Mouse (Mus musculus) midbrain, embryonic 12.5 days (tissue): ENCODE results near the gene Wasf3. TPM values are rescaled to one million over a fixed set of nuclear protein-coding genes. Genes with fewer than 3 reads are reported as not detected.

Experiments used
- ATAC-seq: fragments of 200-750 bp; cut with Nextera tagmentation; 2 replicates; pipeline ENCODE4 v1.8.0; 2017; ENCODE audit warnings: low read depth, moderate TSS enrichment, moderate library complexity; ENCODE audit not compliant: low FRiP score
- H3K27ac ChIP-seq: fragments of 300-500 bp; sonication (generic); replicated peaks from 2 replicates; pipeline ENCODE4 v1.5.1; 2016; ENCODE audit warnings: mild to moderate bottlenecking
- H3K27me3 ChIP-seq: fragments of 300-500 bp; sonication (generic); 2 replicates; pipeline ENCODE4 v1.6.1; 2016; ENCODE audit warnings: mild to moderate bottlenecking
- H3K36me3 ChIP-seq: fragments of 300-500 bp; sonication (generic); 2 replicates; pipeline ENCODE4 v1.6.1; 2016
- H3K4me1 ChIP-seq: fragments of 300-500 bp; sonication (generic); 2 replicates; pipeline ENCODE4 v1.6.1; 2016
- H3K4me2 ChIP-seq: fragments of 300-500 bp; sonication (generic); replicated peaks from 2 replicates; pipeline ENCODE4 v1.6.1; 2016; ENCODE audit warnings: mild to moderate bottlenecking, moderate library complexity
- H3K4me3 ChIP-seq: fragments of 300-500 bp; sonication (generic); 2 replicates; pipeline ENCODE4 v1.5.1; 2016; ENCODE audit warnings: mild to moderate bottlenecking
- H3K9ac ChIP-seq: fragments of 300-500 bp; sonication (generic); replicated peaks from 2 replicates; pipeline ENCODE4 v1.6.1; 2016; ENCODE audit warnings: mild to moderate bottlenecking, moderate library complexity
- H3K9me3 ChIP-seq: fragments of 300-500 bp; sonication (generic); 2 replicates; pipeline ENCODE4 v1.6.1; 2016; ENCODE audit warnings: mild to moderate bottlenecking
- WGBS: fragments of 180-500 bp; shearing (Covaris S2); methylation state at CpG from one replicate; pipeline ENCODE4 v1.1.7; 2016; 5-methylcytosine and 5-hydroxymethylcytosine counted together
- polyA plus RNA-seq: library from polyadenylated mRNA; unstranded; fragments of >200 nt; fragmentation: Nextera tagmentation; extraction: Ambion mirVana; gene quantifications from 2 replicates; pipeline ENCODE4 v1.2.1, GENCODE M21; 2016

Wasf3 gene
- 9.6 and 12.0 TPM in 2 replicates for polyA plus RNA-seq

GRCm38 (mm10) chr5:146384935-146385591 is at the start of gene Wasf3:
TSS of gene Wasf3 (plus strand) at chr5:146384985.
- Histone ChIP-seq H3K27ac (peak within 1 kb of the TSS; percentile 83), H3K4me1 (peaks cover 5% of the 10 kb centered on the region; the same call in 1 of the 2 replicates), H3K27me3 (no peaks in the 10 kb centered on the region), H3K4me3 (peak within 1 kb of the TSS; percentile 71), H3K9ac (peak within 1 kb of the TSS; percentile 76), H3K9me3 (peaks cover 3% of the 10 kb centered on the region; the same call in 1 of the 2 replicates), H3K4me2 (peak within 1 kb of the TSS; percentile 68), H3K36me3 (0 out of 2 replicates have a peak, but pooled peaks cover 4% of the 10 kb centered on the region)
- ATAC-seq, result peak; percentile 98
- under 1% methylated on average over 64 of the region's 66 CpGs for WGBS

- ATAC-seq, result no peak
- Histone ChIP-seq H3K36me3 (no peaks in the 10 kb centered on the region), H3K27ac (no peak overlapping the region), H3K4me3 (no peak overlapping the region), H3K4me1 (no peaks in the 10 kb centered on the region), H3K27me3 (no peaks in the 10 kb centered on the region), H3K4me2 (no peak overlapping the region), H3K9me3 (no peaks in the 10 kb centered on the region), H3K9ac (no peak overlapping the region)
- 68% methylated on average over 9 of the region's 9 CpGs for WGBS
Observed at GRCm38 (mm10) chr5:146338064-146338463, 46.7 kb upstream of the Wasf3 start.

GRCm38 (mm10) chr5:146340037-146340436 is 44.7 kb upstream of the Wasf3 start:
- H3K27me3 ChIP-seq, result no peaks in the 10 kb centered on the region
- no peak overlapping the region for H3K9ac ChIP-seq
- H3K9me3 ChIP-seq, result no peaks in the 10 kb centered on the region
- H3K4me2 ChIP-seq, result no peak overlapping the region
- WGBS, result 91% methylated on average over 4 of the region's 4 CpGs
- ATAC-seq, result no peak
- H3K27ac ChIP-seq, result no peak overlapping the region
- no peaks in the 10 kb centered on the region for H3K4me1 ChIP-seq
- no peaks in the 10 kb centered on the region for H3K36me3 ChIP-seq
- H3K4me3 ChIP-seq, result no peak overlapping the region

DNA sequence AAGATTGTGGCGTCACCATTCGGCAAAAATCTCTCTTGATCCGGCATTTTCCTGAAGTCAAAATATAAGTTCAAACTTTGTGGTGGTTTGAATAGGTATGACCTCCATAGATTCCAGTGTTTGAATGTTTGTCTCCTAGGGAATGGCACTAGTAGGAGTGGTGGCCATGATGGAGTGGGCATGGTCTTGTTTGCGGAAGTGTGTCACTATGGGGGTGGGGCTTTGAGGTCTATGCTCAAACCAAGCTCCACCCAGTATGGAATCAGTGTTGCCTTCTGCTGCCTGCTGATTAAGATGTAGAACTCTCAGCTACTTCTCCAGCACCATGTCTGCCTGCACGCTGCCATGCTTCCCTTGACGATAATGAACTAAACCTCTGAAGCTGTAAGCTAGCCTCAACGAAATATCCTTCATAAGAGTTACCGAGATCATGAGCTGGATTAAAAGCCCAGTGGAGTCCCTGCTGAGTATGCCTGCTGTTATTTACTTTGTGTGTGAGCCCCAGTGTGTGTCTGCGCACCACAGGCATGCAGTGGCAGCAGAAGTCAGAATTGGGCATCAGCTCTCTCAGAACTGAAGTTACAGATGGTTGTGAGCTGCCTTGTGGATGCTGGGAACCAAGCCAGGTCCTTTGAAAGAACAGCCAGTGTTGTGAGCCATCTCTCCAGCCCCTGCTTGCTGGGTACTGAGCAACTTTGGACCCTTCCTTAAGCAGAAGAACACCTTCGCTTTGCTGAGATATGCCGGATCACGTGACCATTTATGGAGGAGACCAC is 39.7 kb upstream of the Wasf3 start:
- H3K4me1 ChIP-seq, result no peaks in the 10 kb centered on the region
- no peak overlapping the region for H3K27ac ChIP-seq
- H3K4me2 ChIP-seq, result no peak overlapping the region
- no peak overlapping the region for H3K9ac ChIP-seq
- 88% methylated on average over 12 of the region's 12 CpGs for WGBS
- H3K36me3 ChIP-seq, result no peaks in the 10 kb centered on the region
- H3K27me3 ChIP-seq, result no peaks in the 10 kb centered on the region
- no peaks in the 10 kb centered on the region for H3K9me3 ChIP-seq
- ATAC-seq, result no peak
- no peak overlapping the region for H3K4me3 ChIP-seq

GRCm38 (mm10) chr5:146347081-146347480 is 37.7 kb upstream of the Wasf3 start:
- no peaks in the 10 kb centered on the region for H3K27me3 ChIP-seq
- H3K36me3 ChIP-seq, result no peaks in the 10 kb centered on the region
- no peak overlapping the region for H3K27ac ChIP-seq
- no peaks in the 10 kb centered on the region for H3K9me3 ChIP-seq
- H3K4me1 ChIP-seq, result no peaks in the 10 kb centered on the region
- no peak overlapping the region for H3K4me3 ChIP-seq
- no peak overlapping the region for H3K9ac ChIP-seq
- 87% methylated on average over 6 of the region's 6 CpGs for WGBS
- no peak for ATAC-seq
- no peak overlapping the region for H3K4me2 ChIP-seq

DNA sequence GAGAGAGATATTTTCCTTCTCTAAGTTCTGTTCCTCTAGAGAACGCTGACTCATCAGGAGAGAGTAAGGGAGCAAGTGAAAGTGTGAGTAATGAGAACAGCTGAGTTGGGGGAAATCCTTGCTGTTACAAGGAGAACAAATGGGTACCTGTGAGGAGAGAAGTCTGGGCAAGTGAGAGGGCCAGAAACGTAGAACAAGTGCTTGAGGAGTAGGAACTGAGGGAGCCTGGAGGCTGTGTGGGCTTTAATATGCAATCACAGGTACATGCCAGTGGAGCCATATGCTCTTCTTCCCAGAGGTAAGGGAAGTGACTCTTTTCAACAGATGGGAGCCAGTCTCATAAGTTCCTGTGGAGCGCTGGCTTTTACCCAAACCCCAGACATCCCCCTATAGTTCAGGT is 35.6 kb upstream of the Wasf3 start:
- no peaks in the 10 kb centered on the region for H3K4me1 ChIP-seq
- H3K9me3 ChIP-seq, result no peaks in the 10 kb centered on the region
- no peak overlapping the region for H3K9ac ChIP-seq
- H3K4me2 ChIP-seq, result no peak overlapping the region
- H3K36me3 ChIP-seq, result no peaks in the 10 kb centered on the region
- WGBS, result 84% methylated on average over 3 of the region's 3 CpGs
- H3K27ac ChIP-seq, result no peak overlapping the region
- no peak for ATAC-seq
- no peaks in the 10 kb centered on the region for H3K27me3 ChIP-seq
- H3K4me3 ChIP-seq, result no peak overlapping the region

DNA sequence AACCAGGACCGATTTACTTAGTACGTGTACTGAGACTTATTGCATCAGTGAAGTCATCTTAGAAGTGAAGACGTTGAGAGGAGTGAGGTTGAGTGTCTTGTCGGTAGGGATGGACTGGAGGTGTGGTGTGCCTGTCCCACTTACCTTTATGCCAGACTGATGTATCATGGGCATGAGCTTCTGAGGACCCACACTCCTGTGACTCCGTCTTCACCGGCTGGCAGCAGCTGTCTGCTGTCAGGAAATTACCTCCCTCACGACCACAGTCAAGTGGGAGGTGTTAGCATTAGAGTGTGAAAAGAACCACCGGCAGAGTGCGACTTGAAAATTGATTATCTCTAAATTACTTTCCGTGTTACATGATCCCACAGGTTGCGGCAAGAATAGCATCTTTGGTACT is 34.0 kb upstream of the Wasf3 start:
- Histone ChIP-seq H3K4me3 (no peak overlapping the region), H3K9me3 (no peaks in the 10 kb centered on the region), H3K27ac (no peak overlapping the region), H3K4me2 (no peak overlapping the region), H3K27me3 (no peaks in the 10 kb centered on the region), H3K4me1 (no peaks in the 10 kb centered on the region), H3K9ac (no peak overlapping the region), H3K36me3 (no peaks in the 10 kb centered on the region)
- WGBS, result 88% methylated on average over 11 of the region's 11 CpGs
- no peak for ATAC-seq

DNA sequence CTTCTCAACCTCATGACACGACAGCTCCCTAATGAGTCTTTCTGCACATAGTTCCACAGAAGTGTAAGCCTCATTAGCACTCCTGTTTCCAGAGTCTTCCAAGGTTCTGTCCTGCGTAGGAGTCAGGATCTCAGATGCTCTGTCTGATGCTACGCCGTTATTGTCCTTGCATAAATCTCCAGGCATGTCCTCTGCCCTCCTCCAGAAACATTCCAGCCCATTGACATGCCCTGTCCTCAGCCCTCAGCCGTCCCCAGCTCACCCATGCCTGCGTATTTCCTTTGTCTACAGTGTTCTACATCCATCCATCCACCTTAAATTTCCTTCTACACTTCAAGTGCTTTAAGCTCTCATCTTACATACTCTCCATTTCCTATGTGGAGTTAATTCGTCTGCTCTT is 32.8 kb upstream of the Wasf3 start:
- 88% methylated on average over 7 of the region's 7 CpGs for WGBS
- H3K4me2 ChIP-seq, result no peak overlapping the region
- ATAC-seq, result no peak

GRCm38 (mm10) chr5:146360386-146360785 is 24.4 kb upstream of the Wasf3 start:
- no peak overlapping the region for H3K9ac ChIP-seq
- 35% methylated on average over 10 of the region's 10 CpGs for WGBS
- H3K36me3 ChIP-seq, result no peaks in the 10 kb centered on the region
- no peak overlapping the region for H3K4me3 ChIP-seq
- no peak overlapping the region for H3K27ac ChIP-seq
- no peaks in the 10 kb centered on the region for H3K9me3 ChIP-seq
- H3K27me3 ChIP-seq, result no peaks in the 10 kb centered on the region
- H3K4me1 ChIP-seq, result no peaks in the 10 kb centered on the region
- ATAC-seq, result no peak
- no peak overlapping the region for H3K4me2 ChIP-seq

More for the DNA sequence above, 32.8 kb upstream of the Wasf3 start:
- no peaks in the 10 kb centered on the region for H3K9me3 ChIP-seq
- no peaks in the 10 kb centered on the region for H3K27me3 ChIP-seq
- no peak overlapping the region for H3K9ac ChIP-seq
- H3K27ac ChIP-seq, result no peak overlapping the region
- no peaks in the 10 kb centered on the region for H3K36me3 ChIP-seq
- H3K4me3 ChIP-seq, result no peak overlapping the region
- no peaks in the 10 kb centered on the region for H3K4me1 ChIP-seq

DNA sequence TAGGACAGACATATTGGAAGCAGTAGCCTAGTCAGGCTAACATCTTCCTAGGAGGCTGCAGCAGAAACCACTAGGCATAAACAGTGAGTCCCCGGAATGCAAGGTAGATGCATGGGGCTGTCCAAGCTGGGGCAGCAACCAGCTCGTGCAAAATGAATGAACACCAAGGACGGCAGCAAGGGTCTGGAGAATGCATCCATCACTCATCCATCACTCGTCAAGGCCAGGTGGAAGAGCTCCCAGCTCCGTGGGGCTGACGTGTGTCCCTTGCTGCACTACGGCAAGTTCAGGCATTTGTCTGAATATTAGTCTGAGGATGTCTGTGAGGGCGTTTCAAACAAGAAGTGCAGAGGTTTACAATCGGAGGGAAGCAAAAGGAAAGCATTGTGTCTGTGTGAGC is 22.1 kb upstream of the Wasf3 start:
- no peak for ATAC-seq
- Histone ChIP-seq H3K27me3 (no peaks in the 10 kb centered on the region), H3K27ac (no peak overlapping the region), H3K9me3 (no peaks in the 10 kb centered on the region), H3K4me1 (no peaks in the 10 kb centered on the region), H3K4me2 (no peak overlapping the region), H3K4me3 (no peak overlapping the region), H3K9ac (no peak overlapping the region), H3K36me3 (no peaks in the 10 kb centered on the region)
- 86% methylated on average over 9 of the region's 9 CpGs for WGBS

GRCm38 (mm10) chr5:146368356-146368755 is 16.4 kb upstream of the Wasf3 start:
- Histone ChIP-seq H3K9ac (no peak overlapping the region), H3K27me3 (no peaks in the 10 kb centered on the region), H3K27ac (no peak overlapping the region), H3K4me2 (no peak overlapping the region), H3K36me3 (no peaks in the 10 kb centered on the region), H3K4me3 (no peak overlapping the region), H3K4me1 (no peaks in the 10 kb centered on the region), H3K9me3 (no peaks in the 10 kb centered on the region)
- no peak for ATAC-seq
- 73% methylated on average over 2 of the region's 2 CpGs for WGBS

- Histone ChIP-seq H3K27me3 (no peaks in the 10 kb centered on the region), H3K9ac (no peak overlapping the region), H3K9me3 (no peaks in the 10 kb centered on the region), H3K4me2 (no peak overlapping the region), H3K36me3 (no peaks in the 10 kb centered on the region), H3K4me1 (no peaks in the 10 kb centered on the region), H3K27ac (no peak overlapping the region), H3K4me3 (no peak overlapping the region)
- no peak for ATAC-seq
- WGBS, result 89% methylated on average over 13 of the region's 13 CpGs
Observed at GRCm38 (mm10) chr5:146368971-146369370, 15.8 kb upstream of the Wasf3 start.
